Comparison of ENCODE assay signal across 19 mouse cellular contexts in genomic region chr10:37095803-37096202, GRCm38 (mm10). TPM values are rescaled to one million over a fixed set of nuclear protein-coding genes. Genes with fewer than 3 reads are reported as not detected.
DNase-seq lines count a peak whose midpoint lies in the region; ATAC-seq and TF ChIP-seq lines count a peak whose summit lies in the region.
"Had no signal": no experiment of that assay in that cellular context is flagged by ENCODE, and none has a peak within 500 bp of the region (broad histone marks: within the 10 kb centered on the region; RNA-seq: fewer than 3 reads in every experiment).

No protein-coding gene starts in this region.

- no peak overlapping the region for H3K9ac ChIP-seq in heart, embryonic 16.5 days (ENCODE audit: low read length)
- no peak overlapping the region for H3K9ac ChIP-seq in lung, postnatal 0 days (replicated peaks; ENCODE audit: low read depth)
- H3K9ac ChIP-seq: embryonic facial prominence, embryonic 13.5 days; midbrain, embryonic 13.5 days; stomach, embryonic 15.5 days had no signal

- H3K27ac ChIP-seq in heart, embryonic 16.5 days (ENCODE audit: low read length) = no peak overlapping the region
- peak overlapping the region; percentile 81 for H3K27ac ChIP-seq in lung, postnatal 0 days (ENCODE audit: low read length)
- H3K27ac ChIP-seq: embryonic facial prominence, embryonic 13.5 days; hindbrain, postnatal 0 days; midbrain, embryonic 13.5 days; stomach, embryonic 15.5 days had no signal

- intact Hi-C loops in heart, postnatal 10 days (cut with DNase I) = no loop called here

- WGBS in heart, embryonic 16.5 days = 36% methylated on average over 6 of the region's 6 CpGs
- WGBS in lung, postnatal 0 days = 33% methylated on average over 6 of the region's 6 CpGs

- no peaks in the 10 kb centered on the region for H3K27me3 ChIP-seq in heart, embryonic 16.5 days (ENCODE audit: control insufficient read depth, insufficient read depth, low read length)
- H3K27me3 ChIP-seq in lung, postnatal 0 days (replicated peaks; ENCODE audit: insufficient read depth, low read length) = no peaks in the 10 kb centered on the region
- H3K27me3 ChIP-seq: embryonic facial prominence, embryonic 13.5 days; midbrain, embryonic 13.5 days; stomach, embryonic 15.5 days had no signal

- DNase-seq in heart, adult 9 months (ENCODE audit: low spot score in 2 of 2) = no peak
- peak; percentile 8 for DNase-seq in NIH3T3 (ENCODE audit: low read depth)
- peak; percentile 15 for DNase-seq in adrenal gland, postnatal 25 days
- peak; percentile 88 for DNase-seq in lung, postnatal 0 days (ENCODE audit: low spot score)
- no peak for DNase-seq in kidney, postnatal 36 days
- DNase-seq in natural killer cell, adult 2 months (ENCODE audit: low spot score in 2 of 2) = no peak
- no peak for DNase-seq in heart, postnatal 10 days
- DNase-seq: cerebellum, adult 8-10 months; gastrocnemius, postnatal 14 days; kidney, adult 11 months; kidney, postnatal 10 days; thymus, postnatal 25 days had no signal

- TF ChIP-seq EP300 in lung, postnatal 0 days (IDR thresholded peaks at IDR 0.05) = peak; percentile 100

- no peaks in the 10 kb centered on the region for H3K36me3 ChIP-seq in heart, embryonic 16.5 days (ENCODE audit: control insufficient read depth, insufficient read depth)
- H3K36me3 ChIP-seq in lung, postnatal 0 days (ENCODE audit: insufficient read depth, low read length) = no peaks in the 10 kb centered on the region
- H3K36me3 ChIP-seq: embryonic facial prominence, embryonic 13.5 days; midbrain, embryonic 13.5 days; stomach, embryonic 15.5 days had no signal

- H3K4me1 ChIP-seq in heart, embryonic 16.5 days (ENCODE audit: control insufficient read depth, insufficient read depth, low read length) = 0 out of 2 replicates have a peak, but pooled peaks cover 6% of the 10 kb centered on the region
- H3K4me1 ChIP-seq in lung, postnatal 0 days (ENCODE audit: insufficient read depth, low read depth, low read length) = peaks cover 2% of the 10 kb centered on the region; the same call in 1 of the 2 replicates
- H3K4me1 ChIP-seq: embryonic facial prominence, embryonic 13.5 days; midbrain, embryonic 13.5 days; stomach, embryonic 15.5 days had no signal

- H3K9me3 ChIP-seq in heart, embryonic 16.5 days (replicated peaks; ENCODE audit: control insufficient read depth, low read length) = peaks cover 3% of the 10 kb centered on the region; the same call in 1 of the 2 replicates
- H3K9me3 ChIP-seq in lung, postnatal 0 days (ENCODE audit: low read length) = no peaks in the 10 kb centered on the region
- H3K9me3 ChIP-seq: embryonic facial prominence, embryonic 13.5 days; midbrain, embryonic 13.5 days; stomach, embryonic 15.5 days had no signal

- TF ChIP-seq CTCF in lung, postnatal 0 days (IDR thresholded peaks at IDR 0.05) = no peak

- ATAC-seq in heart, embryonic 16.5 days (replicated peaks; ENCODE audit: extremely low read depth, insufficient read depth, low FRiP score) = peak; percentile 55; the same call in 1 of the 2 replicates
- ATAC-seq in lung, postnatal 0 days = peak; percentile 94
- ATAC-seq: hindbrain, postnatal 0 days; midbrain, embryonic 13.5 days had no signal

- H3K4me2 ChIP-seq in heart, embryonic 16.5 days (ENCODE audit: low read depth, low read length) = no peak overlapping the region
- no peak overlapping the region for H3K4me2 ChIP-seq in lung, postnatal 0 days (replicated peaks; ENCODE audit: low read depth, low read length)
- H3K4me2 ChIP-seq: embryonic facial prominence, embryonic 13.5 days; heart, embryonic 11.5 days; midbrain, embryonic 13.5 days; stomach, embryonic 15.5 days had no signal

- no peak overlapping the region for H3K4me3 ChIP-seq in heart, embryonic 16.5 days (ENCODE audit: low read length)
- H3K4me3 ChIP-seq in lung, postnatal 0 days (ENCODE audit: low read depth, low read length) = no peak overlapping the region
- H3K4me3 ChIP-seq: embryonic facial prominence, embryonic 13.5 days; midbrain, embryonic 13.5 days; myocyte; stomach, embryonic 15.5 days had no signal

RNA-seq across cellular contexts. Expression of gene Marcks, which starts 42.9 kb away (rescaled TPM):
- polyA plus RNA-seq in heart, embryonic 16.5 days (2015; fragmentation: Nextera tagmentation; extraction: Ambion mirVana) = 37.6 and 42.2 TPM in 2 replicates
- 59.9 and 88.0 TPM in 2 replicates for total RNA-seq in adrenal gland, postnatal 25 days (2021)
- 106 and 110 TPM in 2 replicates for polyA plus RNA-seq in lung, postnatal 0 days (2015; fragmentation: Nextera tagmentation; extraction: Ambion mirVana)
- total RNA-seq in heart, postnatal 10 days (2021) = 100 to 1,000 TPM; 117 to 142 TPM

Comparison
In these comparisons a context has a peak if more than half of its experiments do, and no peak if none do; other contexts are left out.
1. DNase-seq: peak in NIH3T3 (single experiment), adrenal gland, postnatal 25 days (single experiment) and lung, postnatal 0 days (single experiment); none in heart, adult 9 months (0 of 2), kidney, postnatal 36 days (0 of 2), natural killer cell, adult 2 months (0 of 2) and heart, postnatal 10 days (0 of 2).